ENCODE assay signal across 9 mouse cellular contexts in genomic region chr17:26576833-26577232, GRCm38 (mm10). TPM values are rescaled to one million over a fixed set of nuclear protein-coding genes. Genes with fewer than 3 reads are reported as not detected.
DNase-seq lines count a peak whose midpoint lies in the region; ATAC-seq lines count a peak whose summit lies in the region.
"Had no signal": no experiment of that assay in that cellular context is flagged by ENCODE, and none has a peak within 500 bp of the region (broad histone marks: within the 10 kb centered on the region; RNA-seq: fewer than 3 reads in every experiment).

No protein-coding gene starts in this region.

- H3K4me3 ChIP-seq in midbrain, embryonic 11.5 days (ENCODE audit: low read depth, low read length): no peak overlapping the region
- H3K4me3 ChIP-seq in midbrain, embryonic 15.5 days: no peak overlapping the region
- H3K4me3 ChIP-seq: stomach, embryonic 15.5 days had no signal

- H3K36me3 ChIP-seq in midbrain, embryonic 11.5 days (ENCODE audit: control insufficient read depth, insufficient read depth, low read length): no peaks in the 10 kb centered on the region
- H3K36me3 ChIP-seq in midbrain, embryonic 15.5 days (replicated peaks): no peaks in the 10 kb centered on the region
- H3K36me3 ChIP-seq: stomach, embryonic 15.5 days had no signal

- no peaks in the 10 kb centered on the region for H3K27me3 ChIP-seq in midbrain, embryonic 11.5 days (ENCODE audit: control insufficient read depth, insufficient read depth, low read length)
- no peaks in the 10 kb centered on the region for H3K27me3 ChIP-seq in midbrain, embryonic 15.5 days (replicated peaks)
- H3K27me3 ChIP-seq: stomach, embryonic 15.5 days had no signal

- peak; percentile 69 to 90 for DNase-seq in adrenal gland, adult (ENCODE audit: inconsistent age in 2 of 2, low spot score in 1 of 2)
- DNase-seq in adrenal gland, adult 8-10 months: no peak
- DNase-seq in midbrain, embryonic 11.5 days (ENCODE audit: low spot score, missing footprints): peak; percentile 31
- DNase-seq in heart, postnatal 14 days: peak; percentile 84 to 85
- peak; percentile 79 for DNase-seq in testis, postnatal 10 days (ENCODE audit: low spot score)
- no peak for DNase-seq in layer of hippocampus, postnatal 10 days (ENCODE audit: low spot score in 2 of 2)
- DNase-seq in thymus, adult 18-20 months: no peak

- H3K9ac ChIP-seq in midbrain, embryonic 11.5 days (ENCODE audit: low read length): no peak overlapping the region
- no peak overlapping the region for H3K9ac ChIP-seq in midbrain, embryonic 15.5 days
- H3K9ac ChIP-seq: stomach, embryonic 15.5 days had no signal

- intact Hi-C loops in heart, postnatal 14 days (cut with DNase I): no loop called here

- no peaks in the 10 kb centered on the region for H3K4me1 ChIP-seq in midbrain, embryonic 11.5 days (ENCODE audit: control insufficient read depth, insufficient read depth, low read length)
- H3K4me1 ChIP-seq in midbrain, embryonic 15.5 days: no peaks in the 10 kb centered on the region

- H3K27ac ChIP-seq in midbrain, embryonic 11.5 days (ENCODE audit: low read depth, low read length): no peak overlapping the region
- no peak overlapping the region for H3K27ac ChIP-seq in midbrain, embryonic 15.5 days
- H3K27ac ChIP-seq: stomach, embryonic 15.5 days had no signal

- WGBS in midbrain, embryonic 11.5 days: 94% methylated on average over 7 of the region's 7 CpGs
- 94% methylated on average over 7 of the region's 7 CpGs for WGBS in midbrain, embryonic 15.5 days

- H3K4me2 ChIP-seq in midbrain, embryonic 11.5 days: no peak overlapping the region
- H3K4me2 ChIP-seq in midbrain, embryonic 15.5 days: no peak overlapping the region
- H3K4me2 ChIP-seq: stomach, embryonic 15.5 days had no signal

- ATAC-seq in midbrain, embryonic 11.5 days (ENCODE audit: low FRiP score): no peak
- no peak for ATAC-seq in midbrain, embryonic 15.5 days (replicated peaks)

- no peaks in the 10 kb centered on the region for H3K9me3 ChIP-seq in midbrain, embryonic 11.5 days (ENCODE audit: control insufficient read depth, low read length)
- H3K9me3 ChIP-seq in midbrain, embryonic 15.5 days: no peaks in the 10 kb centered on the region
- H3K9me3 ChIP-seq: stomach, embryonic 15.5 days had no signal

RNA-seq across cellular contexts. Expression of gene Dusp1, which starts 14.9 kb away (rescaled TPM):
- 10 to 100 TPM; 41.3 to 67.9 (median 53.3) TPM for total RNA-seq in adrenal gland, adult 8-10 months (2022)
- polyA plus RNA-seq in midbrain, embryonic 11.5 days (2014; fragmentation: Nextera tagmentation; extraction: Ambion mirVana): 30.2 TPM in 2 replicates
- polyA plus RNA-seq in midbrain, embryonic 15.5 days (2015; fragmentation: Nextera tagmentation; extraction: Ambion mirVana): 42.5 and 42.8 TPM in 2 replicates
- 10 to 100 TPM; 91.2 to 99.6 TPM for total RNA-seq in heart, postnatal 14 days (2021)
- total RNA-seq in layer of hippocampus, postnatal 10 days (2021): 10 to 100 TPM; 15.3 to 16.1 TPM

RNA-seq across cellular contexts. Expression of gene Ergic1, which starts 15.5 kb away (rescaled TPM):
- total RNA-seq in adrenal gland, adult 8-10 months (2022): 100 to 1,000 TPM; 142 to 218 (median 163) TPM
- polyA plus RNA-seq in midbrain, embryonic 11.5 days (2014; fragmentation: Nextera tagmentation; extraction: Ambion mirVana): 129 and 130 TPM in 2 replicates
- 100 and 109 TPM in 2 replicates for polyA plus RNA-seq in midbrain, embryonic 15.5 days (2015; fragmentation: Nextera tagmentation; extraction: Ambion mirVana)
- 10 to 100 TPM; 51.1 to 59.5 TPM for total RNA-seq in heart, postnatal 14 days (2021)
- 100 to 1,000 TPM; 128 to 155 TPM for total RNA-seq in layer of hippocampus, postnatal 10 days (2021)

Comparison
In these comparisons a context has a peak if more than half of its experiments do, and no peak if none do; other contexts are left out.
1. DNase-seq: peak in adrenal gland, adult (2 of 2), midbrain, embryonic 11.5 days (single experiment), heart, postnatal 14 days (2 of 2) and testis, postnatal 10 days (single experiment); none in adrenal gland, adult 8-10 months (single experiment), layer of hippocampus, postnatal 10 days (0 of 2) and thymus, adult 18-20 months (0 of 2).